Mouse (Mus musculus) forebrain, embryonic 14.5 days (tissue): ENCODE results near the gene Osbpl10. TPM values are rescaled to one million over a fixed set of nuclear protein-coding genes. Genes with fewer than 3 reads are reported as not detected.
"Not testable (repeated sequence)": the region's sequence is repeated elsewhere in the genome, so short reads cannot be mapped to it uniquely, and the experiment has no call there.

ENCODE experiments used
- ATAC-seq: fragments of 200-750 bp; cut with Nextera tagmentation; 2 replicates; pipeline ENCODE4 v1.8.0; 2017; ENCODE audit warnings: mild to moderate bottlenecking, moderate library complexity
- DNase-seq: peaks from one replicate; pipeline ENCODE4 v3.0.0-alpha.2; 2015; ENCODE audit warnings: low spot score
- H3K27ac ChIP-seq: fragments of 300-500 bp; sonication (generic); 2 replicates; pipeline ENCODE4 v1.5.1; 2014; ENCODE audit warnings: low read depth, mild to moderate bottlenecking, control low read depth, low read length, moderate library complexity
- H3K27me3 ChIP-seq: fragments of 300-500 bp; sonication (generic); replicated peaks from 2 replicates; pipeline ENCODE4 v1.6.1; 2014; ENCODE audit warnings: low read length, control low read depth, mixed read lengths; ENCODE audit not compliant: control insufficient read depth, insufficient read depth
- H3K36me3 ChIP-seq: fragments of 300-500 bp; sonication (generic); 2 replicates; pipeline ENCODE4 v1.6.1; 2014; ENCODE audit warnings: low read length, control low read depth; ENCODE audit not compliant: control insufficient read depth, insufficient read depth
- H3K4me1 ChIP-seq: fragments of 300-500 bp; sonication (generic); 2 replicates; pipeline ENCODE4 v1.6.1; 2014; ENCODE audit warnings: antibody characterized with exemption, low read length, control low read depth; ENCODE audit not compliant: control insufficient read depth, insufficient read depth
- H3K4me2 ChIP-seq: fragments of 300-500 bp; sonication (generic); 2 replicates; pipeline ENCODE4 v1.6.1; 2014; ENCODE audit warnings: mild to moderate bottlenecking, control low read depth, low read length
- H3K4me3 ChIP-seq: fragments of 300-500 bp; sonication (generic); 2 replicates; pipeline ENCODE4 v1.5.1; 2014; ENCODE audit warnings: low read depth, low read length, control low read depth
- H3K9ac ChIP-seq: fragments of 300-500 bp; sonication (generic); 2 replicates; pipeline ENCODE4 v1.6.1; 2014; ENCODE audit warnings: mild to moderate bottlenecking, low read length, control low read depth, moderate library complexity
- H3K9me3 ChIP-seq: fragments of 300-500 bp; sonication (generic); replicated peaks from 2 replicates; pipeline ENCODE4 v1.6.1; 2016; ENCODE audit warnings: low read length, control low read depth, mixed read lengths; ENCODE audit not compliant: control insufficient read depth
- WGBS: fragments of 180-500 bp; shearing (Covaris S2); extraction: QIAGEN DNeasy Blood & Tissue Kit; methylation state at CpG from one replicate; pipeline ENCODE4 v1.1.7; 2014; 5-methylcytosine and 5-hydroxymethylcytosine counted together
- polyA plus RNA-seq: library from polyadenylated mRNA; unstranded; fragments of >200 nt; fragmentation: Nextera tagmentation; extraction: Ambion mirVana; gene quantifications from 2 replicates; pipeline ENCODE4 v1.2.1, GENCODE M21; 2014

Osbpl10 gene
- polyA plus RNA-seq, 1 experiment from 2014 or later: 1.4 TPM

DNA sequence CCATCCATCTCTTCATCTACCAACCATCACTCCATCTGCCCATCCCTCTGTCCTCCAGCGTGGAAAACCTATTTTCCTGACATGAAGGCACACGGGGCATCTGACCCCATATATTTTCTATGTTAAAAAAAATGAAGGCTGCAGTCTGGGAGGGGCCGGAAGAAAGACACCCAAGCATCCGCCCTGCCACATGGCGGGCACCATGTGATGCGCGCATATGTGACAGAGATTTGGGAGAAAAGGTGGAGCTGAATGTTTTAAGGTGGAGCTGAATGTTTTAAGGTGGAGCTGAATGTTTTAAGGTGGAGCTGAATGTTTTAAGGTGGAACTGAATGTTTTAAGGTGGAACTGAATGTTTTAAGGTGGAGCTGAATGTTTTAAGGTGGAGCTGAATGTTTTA, 12.1 kb upstream of the Osbpl10 start:
- 78% methylated on average over 7 of the region's 7 CpGs for WGBS
- not testable (repeated sequence) for DNase-seq, H3K27ac ChIP-seq, H3K36me3 ChIP-seq, H3K9me3 ChIP-seq, H3K4me2 ChIP-seq, H3K4me3 ChIP-seq, H3K4me1 ChIP-seq, H3K9ac ChIP-seq, ATAC-seq, H3K27me3 ChIP-seq

DNA sequence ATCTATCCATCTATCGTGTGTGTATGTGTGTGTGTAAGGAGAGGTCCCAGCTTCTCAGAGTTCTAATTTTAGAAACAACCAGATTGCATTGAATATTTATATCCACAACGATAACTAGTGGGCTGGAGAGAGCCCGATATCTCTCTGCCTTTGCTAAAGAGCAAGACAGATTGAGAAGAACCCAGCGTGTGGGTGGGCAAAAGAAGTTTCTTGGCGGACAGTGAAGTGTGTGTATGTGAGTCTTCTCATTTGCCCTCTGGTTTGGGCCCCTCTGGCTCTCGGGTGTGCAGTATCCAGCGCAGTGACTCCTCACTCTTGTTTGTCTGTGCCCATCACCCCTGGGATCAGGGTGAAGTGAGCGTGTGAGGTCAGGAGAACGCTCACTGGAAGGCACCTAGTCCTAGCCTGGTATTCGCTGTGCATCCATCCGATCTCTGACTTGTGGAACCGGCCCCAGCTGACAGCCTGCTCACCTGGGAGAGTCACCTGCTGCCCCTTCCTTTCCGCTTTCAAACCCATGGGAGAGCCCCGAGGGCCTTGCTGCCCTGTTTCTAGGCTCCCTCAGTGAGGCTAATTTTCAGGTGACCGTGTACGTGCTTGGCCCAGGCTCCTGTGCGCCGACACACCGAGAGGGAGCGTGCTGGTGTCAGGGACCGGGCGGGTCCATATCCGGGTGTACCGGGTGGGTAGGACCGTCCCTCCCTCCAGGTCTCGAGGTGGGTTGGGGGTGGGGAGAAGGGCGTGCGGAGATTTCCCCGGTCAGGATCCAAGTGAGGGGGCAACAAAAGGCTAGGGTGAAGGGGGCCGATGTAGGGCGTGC, 698 bp upstream of the Osbpl10 start:
- WGBS: 8% methylated on average over 31 of the region's 31 CpGs
- H3K36me3 ChIP-seq: no peaks in the 10 kb centered on the region
- no peaks in the 10 kb centered on the region for H3K27me3 ChIP-seq
- H3K4me2 ChIP-seq: peak overlapping the region; percentile 92
- peak; percentile 38 for DNase-seq
- peaks cover 8% of the 10 kb centered on the region; the same call in 1 of the 2 replicates for H3K4me1 ChIP-seq
- peak overlapping the region; percentile 48; the same call in 1 of the 2 replicates for H3K27ac ChIP-seq
- H3K4me3 ChIP-seq: peak overlapping the region; percentile 76
- no peaks in the 10 kb centered on the region for H3K9me3 ChIP-seq
- ATAC-seq: peak; percentile 14; the same call in 1 of the 2 replicates
- peak overlapping the region; percentile 80 for H3K9ac ChIP-seq

DNA sequence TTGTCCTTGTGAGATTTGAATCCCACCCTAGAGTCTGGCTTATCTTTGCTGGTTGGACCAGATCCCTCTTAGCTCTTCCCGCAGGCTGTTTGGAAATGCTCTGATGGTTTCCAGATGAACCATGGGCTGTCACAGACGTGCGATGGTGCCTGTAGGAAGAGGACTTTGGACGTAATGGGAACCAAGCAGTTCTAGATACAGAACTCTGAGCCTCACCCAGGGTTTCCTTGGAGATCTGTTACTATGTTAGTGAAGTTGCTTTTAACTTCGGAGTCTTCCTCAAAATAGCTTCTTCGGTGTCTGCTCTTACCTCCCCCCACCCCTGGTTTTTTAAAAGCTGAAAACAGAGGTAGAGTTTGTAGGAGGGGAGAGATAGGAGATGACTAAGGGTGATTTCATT, 1.6 kb downstream of the Osbpl10 start:
- Histone ChIP-seq H3K27me3 (no peaks in the 10 kb centered on the region), H3K9me3 (no peaks in the 10 kb centered on the region), H3K4me2 (no peak overlapping the region), H3K36me3 (no peaks in the 10 kb centered on the region), H3K4me1 (peaks cover 8% of the 10 kb centered on the region; the same call in 1 of the 2 replicates), H3K4me3 (no peak overlapping the region), H3K9ac (no peak overlapping the region), H3K27ac (no peak overlapping the region)
- 89% methylated on average over 6 of the region's 6 CpGs for WGBS
- ATAC-seq (no peak), DNase-seq (no peak)

DNA sequence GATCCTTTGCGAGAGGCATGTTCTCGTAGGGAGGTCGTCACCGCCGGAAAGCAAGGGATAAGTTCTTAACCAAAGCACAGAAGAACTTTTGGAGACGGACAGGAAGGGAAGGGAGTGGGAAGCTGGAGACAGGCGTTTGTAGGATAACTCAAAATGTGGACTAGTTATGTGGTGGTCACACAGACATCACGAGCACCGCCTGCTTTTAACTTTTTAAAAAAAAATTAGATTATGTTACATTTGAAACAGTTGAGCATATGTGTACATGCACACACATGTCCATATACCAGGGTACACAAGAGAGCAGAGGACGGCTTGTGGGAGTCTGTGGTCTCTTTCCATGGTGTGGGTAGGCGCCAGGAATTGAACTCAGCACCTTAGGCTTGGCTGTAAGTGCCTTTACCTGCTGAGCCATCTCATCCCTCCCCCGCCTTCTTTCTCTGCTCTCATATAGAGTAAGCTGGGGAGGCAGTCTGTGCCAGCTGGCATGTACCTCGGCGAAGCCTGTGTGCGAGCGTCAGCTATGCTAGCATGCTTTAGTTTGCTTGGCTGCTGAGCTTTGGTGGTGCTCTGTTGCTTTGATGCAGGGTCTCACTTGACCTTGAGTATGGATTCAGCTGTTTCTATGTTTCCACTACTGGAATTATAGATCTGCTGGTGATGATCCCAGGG, 4.5 kb downstream of the Osbpl10 start, which contains the start of gene Rps27rt:
Gene Rps27rt (minus strand): TSS at position 51 of the 672 bp plus-strand sequence.
- no peaks in the 10 kb centered on the region for H3K9me3 ChIP-seq
- H3K36me3 ChIP-seq: no peaks in the 10 kb centered on the region
- DNase-seq (peak; percentile 55), ATAC-seq (no peak)
- WGBS: 93% methylated on average over 16 of the region's 16 CpGs
- H3K27me3 ChIP-seq: no peaks in the 10 kb centered on the region
- no peak within 1 kb of the TSS for H3K4me3 ChIP-seq
- no peak within 1 kb of the TSS for H3K27ac ChIP-seq
- no peak within 1 kb of the TSS for H3K4me2 ChIP-seq
- H3K4me1 ChIP-seq: peaks cover 6% of the 10 kb centered on the region; the same call in 1 of the 2 replicates
- H3K9ac ChIP-seq: no peak within 1 kb of the TSS

DNA sequence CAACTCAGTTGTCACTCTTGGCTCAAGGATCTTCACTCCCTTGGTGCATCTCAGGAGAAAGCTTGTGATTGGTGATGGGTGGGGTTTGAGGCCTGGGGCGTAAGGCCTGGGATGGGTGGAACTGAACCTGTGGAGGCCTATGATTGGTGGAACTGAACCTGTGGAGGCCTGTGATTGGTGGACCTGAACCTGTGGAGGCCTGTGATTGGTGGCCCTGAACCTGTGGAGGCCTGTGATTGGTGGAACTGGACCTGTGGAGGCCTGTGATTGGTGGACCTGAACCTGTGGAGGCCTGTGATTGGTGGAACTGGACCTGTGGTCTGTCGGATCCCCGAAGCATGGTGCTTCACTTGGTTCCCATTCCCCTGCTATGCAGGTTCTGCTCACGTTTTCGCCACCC, 7.4 kb downstream of the Osbpl10 start:
- Histone ChIP-seq H3K4me1 (no peaks in the 10 kb centered on the region), H3K4me3 (no peak overlapping the region)
- whole genome bisulfite sequencing: 91% methylated on average over 5 of the region's 5 CpGs

DNA sequence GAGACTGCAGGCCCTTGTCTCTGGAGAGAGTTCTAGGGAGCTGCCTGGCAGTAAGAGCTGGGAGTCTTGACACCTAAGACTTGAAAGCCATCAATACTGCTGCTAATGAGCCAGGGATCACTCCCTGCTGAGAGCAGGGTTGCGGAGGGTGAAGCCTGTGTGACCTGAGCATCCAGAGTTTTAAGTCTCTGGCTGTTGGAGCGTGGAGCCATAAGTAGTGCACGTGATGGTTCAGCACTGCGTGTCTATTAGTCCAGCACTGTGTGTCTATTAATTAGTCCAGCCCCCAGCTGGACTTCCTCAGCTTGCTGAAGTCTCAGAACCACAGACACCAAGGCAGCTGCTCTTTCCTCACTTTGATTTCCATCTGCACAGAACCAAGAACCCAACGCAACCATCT, 8.0 kb downstream of the Osbpl10 start:
- DNase-seq (no peak), ATAC-seq (no peak)
- 87% methylated on average over 5 of the region's 5 CpGs for WGBS
- Histone ChIP-seq H3K9me3 (no peaks in the 10 kb centered on the region), H3K4me2 (no peak overlapping the region), H3K27ac (no peak overlapping the region), H3K36me3 (no peaks in the 10 kb centered on the region), H3K27me3 (no peaks in the 10 kb centered on the region), H3K4me1 (no peaks in the 10 kb centered on the region), H3K9ac (no peak overlapping the region), H3K4me3 (no peak overlapping the region)

More for the DNA sequence above, 7.4 kb downstream of the Osbpl10 start:
- Histone ChIP-seq H3K36me3 (no peaks in the 10 kb centered on the region), H3K9ac (no peak overlapping the region), H3K27me3 (no peaks in the 10 kb centered on the region), H3K4me2 (no peak overlapping the region), H3K9me3 (no peaks in the 10 kb centered on the region), H3K27ac (no peak overlapping the region)
- no peak for ATAC-seq
- no peak for DNase-seq

DNA sequence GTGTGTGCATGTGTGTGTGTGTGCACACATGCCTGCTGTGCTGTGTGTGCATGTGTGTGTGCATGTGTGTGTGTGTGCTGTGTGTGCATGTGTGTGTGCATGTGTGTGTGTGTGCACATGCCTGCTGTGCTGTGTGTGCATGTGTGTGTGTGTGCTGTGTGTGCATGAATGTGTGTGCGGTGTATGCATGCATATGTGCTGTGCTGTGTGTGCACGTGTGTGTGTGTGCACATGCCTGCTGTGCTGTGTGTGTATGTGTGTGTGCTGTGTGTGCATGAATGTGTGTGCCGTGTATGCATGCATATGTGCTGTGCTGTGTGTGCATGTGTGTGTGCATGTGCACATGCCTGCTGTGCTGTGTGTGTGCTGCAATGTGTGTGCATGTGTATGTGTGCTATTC, 9.7 kb downstream of the Osbpl10 start:
- H3K4me2 ChIP-seq: no peak overlapping the region
- H3K4me3 ChIP-seq: no peak overlapping the region
- ATAC-seq: no peak
- no peak for DNase-seq
- H3K27ac ChIP-seq: no peak overlapping the region
- H3K9ac ChIP-seq: no peak overlapping the region
- no peaks in the 10 kb centered on the region for H3K27me3 ChIP-seq
- H3K36me3 ChIP-seq: no peaks in the 10 kb centered on the region
- 98% methylated on average over 3 of the region's 3 CpGs for WGBS
- no peaks in the 10 kb centered on the region for H3K9me3 ChIP-seq
- H3K4me1 ChIP-seq: no peaks in the 10 kb centered on the region

DNA sequence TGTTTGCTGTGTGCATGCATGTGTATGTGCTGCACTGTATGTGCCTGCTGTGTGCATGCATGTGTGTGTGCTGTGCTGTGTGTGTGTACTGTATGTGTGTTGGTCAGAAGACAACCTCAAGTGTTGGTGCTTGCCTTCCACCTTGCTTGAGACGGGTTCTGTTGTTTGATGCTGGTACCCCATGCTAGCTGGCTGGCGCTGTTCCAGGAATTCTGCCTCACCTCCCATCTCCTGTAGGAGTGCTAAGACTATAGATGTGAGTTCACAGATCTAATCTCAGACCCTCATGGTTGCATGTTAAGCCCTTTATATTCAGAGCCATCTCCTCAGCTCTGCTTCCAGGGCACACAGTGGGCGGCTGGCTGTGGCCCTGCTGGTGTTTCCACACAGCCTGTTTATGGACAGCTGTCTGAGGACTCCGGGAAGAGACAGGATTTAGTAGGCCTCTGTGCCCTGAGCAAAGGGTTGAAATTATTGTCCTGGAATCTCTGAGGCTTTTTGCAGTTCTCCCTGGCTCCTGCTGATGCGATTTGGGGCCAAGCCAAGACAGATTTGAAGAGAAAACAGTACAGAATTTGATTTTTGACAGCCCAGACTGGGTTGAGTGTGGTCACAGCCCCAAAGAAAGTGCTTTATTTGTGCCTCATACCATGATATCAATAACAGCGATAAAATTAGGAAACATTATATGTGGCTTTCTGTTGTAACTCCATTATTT, 10.4 kb downstream of the Osbpl10 start:
- Histone ChIP-seq H3K4me1 (no peaks in the 10 kb centered on the region), H3K9me3 (no peaks in the 10 kb centered on the region), H3K4me2 (no peak overlapping the region), H3K9ac (no peak overlapping the region), H3K27me3 (no peaks in the 10 kb centered on the region), H3K4me3 (no peak overlapping the region), H3K27ac (no peak overlapping the region), H3K36me3 (no peaks in the 10 kb centered on the region)
- 68% methylated on average over 6 of the region's 6 CpGs for WGBS
- peak; percentile 21 for DNase-seq
- ATAC-seq: no peak
